Mouse (Mus musculus) kidney, postnatal 10 days (tissue): ENCODE measurements around the gene Ppip5k1.
A peak's percentile ranks its signal among the peaks of the same experiment; 100 is the strongest.
"Not testable (repeated sequence)": the region's sequence is repeated elsewhere in the genome, so short reads cannot be mapped to it uniquely, and the experiment has no call there.

Source experiments
- DNase-seq: peaks from one replicate; pipeline ENCODE4 v3.0.0; 2021; ENCODE audit warnings: mixed read lengths

Gene Ppip5k1

DNA sequence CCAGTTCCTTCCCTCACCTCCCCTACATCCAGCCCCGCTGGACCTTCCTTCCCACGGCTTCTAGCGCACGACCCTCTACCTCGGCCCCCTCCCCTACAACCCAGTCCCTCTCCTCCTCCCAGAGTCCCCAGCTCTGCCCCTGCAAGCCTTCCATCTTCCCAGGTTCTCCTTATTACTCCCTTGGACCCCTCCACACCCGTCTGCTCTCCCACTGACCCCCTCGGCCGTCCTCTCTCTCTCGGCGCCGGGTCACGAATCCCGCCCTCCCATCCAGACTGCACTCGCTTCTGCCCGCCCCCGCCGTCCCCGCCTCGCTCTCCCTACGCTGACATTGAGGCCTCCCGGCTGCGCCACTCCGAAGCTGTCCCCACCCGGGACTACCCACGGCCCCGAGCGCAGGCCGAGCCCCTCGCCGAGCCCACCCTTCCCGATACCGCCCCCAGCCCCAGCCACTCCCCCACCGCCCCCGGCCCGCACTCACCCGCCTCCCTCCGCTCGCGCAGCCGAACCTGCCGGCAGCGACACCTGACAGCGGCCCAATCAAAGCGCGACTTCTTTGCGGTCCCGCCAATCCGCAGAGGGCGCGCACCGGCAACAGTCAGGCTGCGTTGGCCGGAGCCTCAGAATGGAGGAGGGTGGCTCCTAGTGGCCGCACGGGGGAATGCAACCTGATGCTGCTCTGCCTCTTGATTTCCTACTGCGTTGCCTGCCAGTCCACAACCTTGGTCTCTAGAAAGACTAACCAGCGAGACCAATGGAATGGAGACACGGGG is at the start of gene Ppip5k1:
Gene Ppip5k1, minus strand, starts transcription at position 577 of the 773 bp plus-strand sequence.
- DNase-seq, result peak; percentile 99

DNA sequence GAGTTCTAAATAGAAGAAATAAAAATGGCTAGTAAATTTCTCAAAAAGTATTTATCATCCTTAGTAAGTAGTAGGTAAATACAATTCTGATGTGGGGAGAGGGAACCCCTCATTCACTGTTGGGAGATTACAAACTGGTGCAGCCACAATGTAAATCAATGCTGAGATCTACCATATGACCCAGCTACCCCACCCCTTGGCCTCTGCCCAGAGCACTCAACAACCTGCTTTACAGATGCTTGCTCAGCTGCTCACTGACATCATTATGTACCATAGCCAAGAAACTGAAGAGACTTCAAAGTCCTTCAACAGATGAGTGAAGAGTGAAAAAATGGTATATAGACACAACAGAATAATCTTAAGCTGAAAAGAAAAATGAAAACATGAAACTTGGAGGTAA is 48.1 kb upstream of the Ppip5k1 start:
- peak; percentile 28 for DNase-seq

GRCm38 (mm10) chr2:121396624-121397023 is 41.4 kb upstream of the Ppip5k1 start:
- DNase-seq, result peak; percentile 92

- DNase-seq, result not testable (repeated sequence)
Measured at GRCm38 (mm10) chr2:121386961-121387575, 31.9 kb upstream of the Ppip5k1 start, which contains the start of gene Strc. Strc (minus strand) TSS chr2:121387168.

- DNase-seq, result no peak
Measured at GRCm38 (mm10) chr2:121374766-121375165, 19.6 kb upstream of the Ppip5k1 start.

- DNase-seq, result no peak
Measured at GRCm38 (mm10) chr2:121372266-121372665, 17.1 kb upstream of the Ppip5k1 start.

- no peak for DNase-seq
Measured at GRCm38 (mm10) chr2:121370921-121371320, 15.7 kb upstream of the Ppip5k1 start.

GRCm38 (mm10) chr2:121368831-121369230 is 13.6 kb upstream of the Ppip5k1 start:
- DNase-seq, result no peak

DNA sequence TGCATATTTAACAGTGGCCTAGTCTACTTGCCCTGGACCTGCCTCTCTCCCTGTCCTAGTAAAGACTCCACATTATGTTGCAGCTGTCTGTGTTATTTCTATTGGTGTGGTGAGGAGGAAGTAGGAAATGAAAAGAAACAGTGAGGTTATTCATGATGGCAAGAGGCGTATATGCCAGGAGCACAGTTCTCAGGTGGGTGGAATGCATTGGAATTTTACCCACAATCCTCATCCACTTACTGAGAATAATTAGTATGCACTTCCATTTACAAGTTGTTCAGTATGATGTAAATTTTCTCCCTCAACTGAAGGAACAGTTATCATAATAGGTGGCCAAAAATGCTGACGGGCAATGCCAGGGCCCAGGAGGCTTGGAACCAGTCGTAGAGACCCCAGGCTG is 8.5 kb upstream of the Ppip5k1 start:
- no peak for DNase-seq

DNA sequence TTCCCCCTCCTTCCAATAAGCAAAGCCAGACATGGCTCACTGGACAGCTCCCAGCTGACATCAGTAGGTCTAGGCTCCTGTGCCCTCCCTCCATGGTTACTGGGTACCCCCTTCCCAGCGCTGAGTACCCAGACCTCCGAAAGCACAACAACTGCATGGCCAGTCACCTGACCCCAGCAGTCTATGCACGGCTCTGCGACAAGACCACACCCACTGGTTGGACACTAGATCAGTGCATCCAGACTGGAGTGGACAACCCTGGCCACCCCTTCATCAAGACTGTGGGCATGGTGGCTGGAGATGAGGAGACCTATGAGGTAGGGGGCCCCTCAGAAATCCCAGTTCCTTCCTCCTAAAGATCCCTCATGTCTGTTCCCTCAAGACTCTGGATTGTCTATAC is 4.3 kb upstream of the Ppip5k1 start:
- DNase-seq, result no peak

GRCm38 (mm10) chr2:121358381-121358780 is 3.2 kb upstream of the Ppip5k1 start:
- DNase-seq, result peak; percentile 80

GRCm38 (mm10) chr2:121357961-121358360 is 2.8 kb upstream of the Ppip5k1 start:
- no peak for DNase-seq

GRCm38 (mm10) chr2:121357494-121357893 is 2.3 kb upstream of the Ppip5k1 start, which contains the start of gene Ckmt1:
Ckmt1 (plus strand) TSS chr2:121357714.
- DNase-seq, result no peak

- no peak for DNase-seq
Measured at GRCm38 (mm10) chr2:121354378-121354777, 818 bp downstream of the Ppip5k1 start.

DNA sequence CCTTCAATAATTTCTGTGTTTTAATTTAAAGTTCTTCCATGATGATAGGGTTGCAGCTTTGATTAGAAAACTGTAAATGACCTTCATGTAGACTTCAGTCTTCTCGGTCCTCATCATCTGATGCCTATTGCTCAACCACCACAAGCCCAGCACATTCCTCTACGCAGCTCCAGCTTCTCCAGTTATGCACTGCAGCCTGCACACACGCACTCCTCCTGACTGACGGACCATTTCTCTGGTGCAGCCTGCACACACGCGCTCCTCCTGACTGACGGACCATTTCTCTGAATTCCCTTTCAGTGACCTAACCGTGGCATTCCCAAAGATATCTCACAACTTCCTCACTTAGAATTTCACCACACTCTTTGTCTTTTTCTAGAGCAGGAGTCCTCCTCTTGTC is 2.0 kb downstream of the Ppip5k1 start:
- no peak for DNase-seq

DNA sequence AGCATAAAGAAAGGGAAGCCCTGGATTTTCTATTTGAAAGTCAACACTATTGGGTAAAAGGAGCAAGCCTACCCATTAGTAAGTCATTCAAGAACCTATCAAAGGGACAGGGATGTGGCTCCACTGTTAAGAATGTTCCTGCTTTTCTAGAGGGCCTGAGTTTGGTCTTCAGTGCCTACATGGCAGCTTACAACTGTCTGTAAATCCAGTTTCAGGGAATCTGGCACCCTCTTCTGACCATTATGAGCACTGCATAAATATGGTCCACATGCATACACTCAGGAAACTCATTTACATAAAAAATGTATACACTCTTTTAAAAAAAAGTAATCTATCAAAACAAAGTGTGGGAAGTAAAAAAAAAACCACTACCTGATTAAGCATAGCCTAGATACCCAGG is 16.1 kb downstream of the Ppip5k1 start:
- DNase-seq, result no peak

GRCm38 (mm10) chr2:121329492-121329891 is 25.7 kb downstream of the Ppip5k1 start:
- DNase-seq, result no peak

DNA sequence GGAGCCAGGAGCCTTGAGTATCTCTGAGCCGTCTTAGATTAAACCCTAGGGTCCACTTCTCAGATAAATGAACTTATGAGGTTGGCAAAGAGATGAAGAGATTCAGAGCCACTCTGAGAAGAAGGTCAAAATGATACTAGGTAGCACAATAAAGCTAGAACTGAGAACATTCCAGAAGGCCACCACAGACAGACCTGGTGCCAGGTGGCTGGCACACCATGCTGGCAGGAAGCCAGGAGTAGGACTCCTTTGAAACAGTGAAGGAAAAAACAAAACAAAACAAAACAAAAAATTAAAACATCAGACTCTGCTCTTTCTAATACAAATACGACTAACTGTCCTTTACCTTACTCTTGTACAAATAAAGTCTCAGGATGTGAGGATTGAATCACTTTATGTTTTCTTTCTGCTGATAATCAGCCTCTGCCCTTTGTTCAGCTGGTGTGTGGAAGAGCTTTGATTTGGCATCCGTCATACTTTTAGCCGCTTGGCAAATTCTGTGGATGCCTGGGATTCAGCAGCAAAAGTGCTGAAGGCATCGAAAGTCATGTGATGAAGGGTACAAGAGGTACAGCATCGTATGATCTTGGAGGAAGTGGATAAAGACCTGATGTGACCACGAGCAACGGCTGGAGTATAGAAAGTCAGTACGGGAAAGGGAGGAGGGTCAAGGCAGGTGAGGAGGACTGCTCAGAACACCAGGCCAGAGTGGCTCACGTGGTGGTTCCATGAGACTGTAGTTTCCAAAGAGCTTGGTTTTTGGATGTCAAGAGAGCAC is 31.3 kb downstream of the Ppip5k1 start:
- no peak for DNase-seq

GRCm38 (mm10) chr2:121323041-121323440 is 32.2 kb downstream of the Ppip5k1 start:
- no peak for DNase-seq

DNA sequence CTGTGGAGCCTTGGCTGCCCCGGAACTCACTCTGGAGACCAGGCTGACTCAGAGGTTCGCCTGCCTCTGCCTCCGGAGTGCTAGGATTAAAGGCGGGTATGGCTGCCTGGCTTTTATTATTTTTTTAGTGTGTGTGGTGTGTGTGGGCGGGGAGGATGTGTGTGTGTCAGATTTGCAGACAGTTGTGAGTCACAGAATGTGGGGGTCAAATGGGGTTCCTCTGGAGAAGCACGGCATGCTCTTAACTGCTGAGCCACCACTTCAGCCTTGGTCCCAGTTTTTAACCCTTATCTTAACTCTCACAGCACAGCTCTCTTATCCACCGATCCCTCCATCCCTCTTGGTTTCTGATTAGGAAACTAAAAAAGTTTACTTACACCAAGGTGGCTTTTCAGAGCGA is 38.9 kb downstream of the Ppip5k1 start:
- DNase-seq, result no peak

DNA sequence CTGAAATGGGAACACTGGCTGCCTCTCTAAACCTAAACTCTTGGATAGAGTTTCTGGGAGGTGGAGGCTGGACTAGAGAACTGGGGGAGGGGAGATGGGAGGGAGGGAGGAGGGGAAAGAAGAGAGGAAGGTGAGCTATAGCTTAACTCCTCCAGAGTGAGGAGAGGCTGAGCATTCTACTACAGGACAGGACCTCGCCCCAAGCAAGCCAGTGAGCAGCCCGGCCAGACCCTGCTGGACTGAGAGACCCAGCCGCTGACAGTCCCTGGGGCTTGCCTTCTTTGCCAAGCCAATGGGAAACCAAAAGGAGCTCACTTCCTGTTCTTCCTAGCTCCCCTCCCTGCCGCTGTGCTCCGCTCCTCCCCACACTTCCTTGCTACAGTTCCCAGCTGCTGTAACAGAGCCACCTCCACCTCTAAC is 46.2 kb downstream of the Ppip5k1 start:
- peak; percentile 72 for DNase-seq

- DNase-seq, result no peak
Measured at GRCm38 (mm10) chr2:121300036-121300435, 55.2 kb downstream of the Ppip5k1 start.

- DNase-seq, result no peak
Measured at GRCm38 (mm10) chr2:121299471-121299870, 55.7 kb downstream of the Ppip5k1 start.

DNA sequence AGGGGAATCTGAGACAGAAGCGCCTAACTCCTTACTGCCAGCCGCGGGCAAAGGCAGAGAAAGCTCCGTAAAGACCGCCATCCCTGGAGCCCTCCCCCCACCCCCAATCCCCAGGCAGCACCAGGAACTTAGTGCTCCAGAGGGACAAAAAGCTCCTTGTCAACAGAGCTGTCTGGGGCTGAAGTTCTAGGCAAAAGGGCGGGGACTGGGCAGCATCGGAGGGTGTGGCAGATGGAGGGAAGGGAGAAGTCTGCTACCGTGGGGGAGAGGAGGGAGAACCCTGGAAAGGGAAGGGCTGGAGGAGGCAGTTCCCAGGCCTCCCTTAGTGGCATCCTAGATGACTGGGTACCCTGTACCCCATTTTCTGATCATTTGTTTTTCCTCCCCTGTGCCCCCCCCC is 57.1 kb downstream of the Ppip5k1 start:
- DNase-seq, result no peak
